8 mouse cellular contexts compared by ENCODE assay signal in the genomic region with DNA sequence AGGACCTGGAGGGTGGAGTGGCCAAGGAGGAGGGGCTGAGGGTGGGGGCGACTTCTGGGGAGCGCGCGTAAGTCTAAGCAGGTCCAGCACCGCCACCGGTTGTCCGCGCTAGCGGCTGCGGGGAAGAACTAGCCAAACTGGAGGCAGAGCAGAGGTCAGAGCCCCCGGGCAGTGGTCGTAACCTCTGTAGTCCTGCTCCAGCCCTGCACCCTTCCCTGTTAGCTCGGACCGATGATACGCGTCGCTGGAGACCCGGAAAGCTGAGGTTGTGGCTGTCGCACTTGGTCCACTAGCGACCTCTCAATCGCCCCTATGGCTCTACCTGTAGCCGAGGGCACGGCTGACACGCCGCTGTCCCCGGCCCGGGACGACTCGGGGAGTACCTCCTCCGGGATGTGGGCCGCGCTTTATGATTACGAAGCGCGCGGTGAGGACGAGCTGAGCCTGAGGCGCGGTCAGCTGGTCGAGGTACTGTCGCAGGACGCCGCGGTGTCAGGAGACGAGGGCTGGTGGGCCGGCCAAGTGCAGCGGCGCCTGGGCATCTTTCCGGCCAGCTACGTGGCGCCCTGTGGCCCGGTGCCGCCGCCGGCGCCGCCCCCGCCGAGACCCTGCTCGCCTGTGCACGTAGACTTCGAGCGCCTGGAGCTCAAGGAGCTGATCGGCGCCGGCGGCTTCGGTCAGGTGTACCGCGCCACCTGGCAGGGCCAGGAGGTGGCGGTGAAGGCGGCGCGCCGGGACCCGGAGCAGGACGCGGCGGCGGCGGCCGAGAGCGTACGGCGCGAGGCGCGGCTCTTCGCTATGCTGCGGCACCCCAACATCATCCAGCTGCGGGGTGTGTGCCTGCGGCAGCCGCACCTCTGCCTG. TPM values are rescaled to one million over a fixed set of nuclear protein-coding genes. Genes with fewer than 3 reads are reported as not detected.
A peak's percentile ranks its signal among the peaks of the same experiment; 100 is the strongest.
DNase-seq lines count a peak whose midpoint lies in the region; ATAC-seq and TF ChIP-seq lines count a peak whose summit lies in the region.

Map3k21 (plus strand) TSS at position 86 of the 864 bp plus-strand sequence.

- H3K27me3 ChIP-seq in heart, embryonic 12.5 days (replicated peaks): peaks cover 84% of the 10 kb centered on the region
- H3K27me3 ChIP-seq in limb, embryonic 11.5 days (ENCODE audit: control insufficient read depth, insufficient read depth, low read length): peaks cover 46% of the 10 kb centered on the region
- H3K27me3 ChIP-seq in midbrain, postnatal 0 days (ENCODE audit: insufficient read depth, low read length): peaks cover 43% of the 10 kb centered on the region

- peak within 1 kb of the TSS; percentile 68 for H3K4me3 ChIP-seq in heart, embryonic 12.5 days
- peak within 1 kb of the TSS; percentile 49 for H3K4me3 ChIP-seq in limb, embryonic 11.5 days (ENCODE audit: low read depth, low read length)
- peak within 1 kb of the TSS; percentile 68 for H3K4me3 ChIP-seq in midbrain, postnatal 0 days (ENCODE audit: low read depth, low read length)

- H3K9me3 ChIP-seq in heart, embryonic 12.5 days (replicated peaks): peaks cover 4% of the 10 kb centered on the region; the same call in 1 of the 2 replicates
- H3K9me3 ChIP-seq in limb, embryonic 11.5 days (ENCODE audit: control insufficient read depth, low read length): no peaks in the 10 kb centered on the region
- H3K9me3 ChIP-seq in midbrain, postnatal 0 days (ENCODE audit: low read length): no peaks in the 10 kb centered on the region

- H3K36me3 ChIP-seq in heart, embryonic 12.5 days: no peaks in the 10 kb centered on the region
- H3K36me3 ChIP-seq in limb, embryonic 11.5 days (ENCODE audit: control insufficient read depth, insufficient read depth, low read length): no peaks in the 10 kb centered on the region
- no peaks in the 10 kb centered on the region for H3K36me3 ChIP-seq in midbrain, postnatal 0 days (ENCODE audit: insufficient read depth, low read length)

- H3K27ac ChIP-seq in heart, embryonic 12.5 days (ENCODE audit: poor library complexity, severe bottlenecking): no peak within 1 kb of the TSS
- H3K27ac ChIP-seq in limb, embryonic 11.5 days (replicated peaks; ENCODE audit: low read depth, low read length): no peak within 1 kb of the TSS
- no peak within 1 kb of the TSS for H3K27ac ChIP-seq in midbrain, postnatal 0 days (ENCODE audit: low read depth, low read length)

- under 1% methylated on average over 88 of the region's 93 CpGs for whole genome bisulfite sequencing in heart, embryonic 12.5 days
- under 1% methylated on average over 86 of the region's 93 CpGs for WGBS in limb, embryonic 11.5 days
- WGBS in midbrain, postnatal 0 days: under 1% methylated on average over 84 of the region's 93 CpGs

- peak within 1 kb of the TSS; percentile 71 for H3K9ac ChIP-seq in heart, embryonic 12.5 days
- peak within 1 kb of the TSS; percentile 28; the same call in 1 of the 2 replicates for H3K9ac ChIP-seq in limb, embryonic 11.5 days (ENCODE audit: low read length)
- peak within 1 kb of the TSS; percentile 50 for H3K9ac ChIP-seq in midbrain, postnatal 0 days (replicated peaks; ENCODE audit: low read length, poor library complexity, severe bottlenecking)

- TF ChIP-seq CTCF in midbrain, postnatal 0 days (IDR thresholded peaks at IDR 0.05): peak; percentile 15; the same call in 1 of the 2 replicates

- H3K4me1 ChIP-seq in heart, embryonic 12.5 days (replicated peaks): peaks cover 9% of the 10 kb centered on the region
- peaks cover 11% of the 10 kb centered on the region for H3K4me1 ChIP-seq in limb, embryonic 11.5 days (ENCODE audit: control insufficient read depth, insufficient read depth, low read length)
- H3K4me1 ChIP-seq in midbrain, postnatal 0 days (ENCODE audit: insufficient read depth, low read length): no peaks in the 10 kb centered on the region

- H3K4me2 ChIP-seq in heart, embryonic 12.5 days: peak within 1 kb of the TSS; percentile 100
- H3K4me2 ChIP-seq in limb, embryonic 11.5 days (ENCODE audit: low read depth, severe bottlenecking): peak within 1 kb of the TSS; percentile 98
- peak within 1 kb of the TSS; percentile 97 for H3K4me2 ChIP-seq in midbrain, postnatal 0 days (ENCODE audit: low read depth, low read length, poor library complexity, severe bottlenecking)

- peak; percentile 17; the same call in 1 of the 2 replicates for ATAC-seq in common myeloid progenitor, adult 5-6 weeks (replicated peaks; ENCODE audit: low read depth, poor library complexity, severe bottlenecking)
- 0 out of 2 replicates have a peak, but pooled peaks have one; percentile 17 for ATAC-seq in heart, embryonic 12.5 days (ENCODE audit: insufficient number of reproducible peaks, low FRiP score)
- ATAC-seq in limb, embryonic 11.5 days (ENCODE audit: insufficient number of reproducible peaks, low FRiP score, low TSS enrichment, low read depth): no peak; the same call in 1 of the 2 replicates
- ATAC-seq in midbrain, postnatal 0 days (ENCODE audit: low FRiP score): peak; percentile 69

- DNase-seq in right cerebral cortex, postnatal 14 days: peak; percentile 46
- DNase-seq in right cerebral cortex, postnatal 36 days (ENCODE audit: low spot score in 2 of 2): no peak
- DNase-seq in limb, embryonic 11.5 days (ENCODE audit: low spot score): peak; percentile 58
- DNase-seq in midbrain, postnatal 0 days (ENCODE audit: low spot score): peak; percentile 19
- DNase-seq in thymus, postnatal 0 days (ENCODE audit: low spot score): no peak
- no peak for DNase-seq in layer of hippocampus, postnatal 14 days (ENCODE audit: low spot score in 2 of 2)

RNA-seq across cellular contexts. Expression of gene Map3k21, which starts in this region (rescaled TPM):
- total RNA-seq in common myeloid progenitor, adult 5-6 weeks (2017): not detected in 2 replicates
- 0.09 and 0.13 TPM in 2 replicates for polyA plus RNA-seq in heart, embryonic 12.5 days (2016; fragmentation: Nextera tagmentation; extraction: Ambion mirVana)
- polyA plus RNA-seq in limb, embryonic 11.5 days (2014; fragmentation: Nextera tagmentation; extraction: Ambion mirVana): 0.06 TPM in 1 of 2 replicates, not detected in the other
- total RNA-seq in midbrain, postnatal 0 days (2014; rRNA removed): 2.8 and 3.5 TPM in 2 replicates
- polyA plus RNA-seq in midbrain, postnatal 0 days (2015; fragmentation: Nextera tagmentation; extraction: Ambion mirVana): 0.85 and 0.98 TPM in 2 replicates
- polyA plus RNA-seq in thymus, postnatal 0 days (2015; fragmentation: Nextera tagmentation; extraction: Ambion mirVana): 0.03 TPM in 1 of 2 replicates, not detected in the other
- total RNA-seq in layer of hippocampus, postnatal 14 days (2021): 1 to 10 TPM; 1.7 TPM

Comparison
In these comparisons a context has a peak if more than half of its experiments do, and no peak if none do; other contexts are left out.
1. DNase-seq: peak in right cerebral cortex, postnatal 14 days (single experiment) and midbrain, postnatal 0 days (single experiment); none in right cerebral cortex, postnatal 36 days (0 of 2), thymus, postnatal 0 days (single experiment) and layer of hippocampus, postnatal 14 days (0 of 2).
2. Peak in ATAC-seq in common myeloid progenitor, adult 5-6 weeks; RNA of the gene not detected or under 1 TPM.
3. Peak in ATAC-seq, H3K4me3 ChIP-seq, H3K9ac ChIP-seq and H3K4me2 ChIP-seq in heart, embryonic 12.5 days; RNA of the gene not detected or under 1 TPM.
4. Peak in DNase-seq, H3K4me3 ChIP-seq, H3K9ac ChIP-seq and H3K4me2 ChIP-seq in limb, embryonic 11.5 days; RNA of the gene not detected or under 1 TPM.
5. Peak in every context shown above with its lines, with median percentiles within 50 percentile points of each other: H3K4me2 ChIP-seq, H3K4me3 ChIP-seq and H3K9ac ChIP-seq.